Mouse (Mus musculus) gastrocnemius, postnatal 10 days (tissue): ENCODE results near the gene Wdr37. TPM values are rescaled to one million over a fixed set of nuclear protein-coding genes. Genes with fewer than 3 reads are reported as not detected.

Experiments
- microRNA-seq, 2 experiments: library from miRNA; unstranded; fragments of <30 nt; microRNA quantifications; one replicate each; pipeline ENCODE4 v1.2.0; 2021
- total RNA-seq, 2 experiments: library from RNA; stranded (reverse); gene quantifications; 2 replicates each; pipeline ENCODE4 v1.2.3; 2021

Gene Wdr37
- total RNA-seq, 2 experiments from 2014 or later: 30.5 to 31.0 TPM

Small RNAs within 50 kb of the gene (microRNA-seq; reads per million reads assigned to microRNA genes)
- gene Gm22750: 0 reads per million in 2 experiments

Other genes starting within 250 kb of the Wdr37 start
- gene Idi1, start 13.6 kb upstream of the Wdr37 start, total RNA-seq: 10 to 100 TPM; 10.2 to 12.0 TPM
- not detected for gene Gm9745, start 76.3 kb upstream of the Wdr37 start, total RNA-seq
- gene Idi2, start 81.0 kb upstream of the Wdr37 start, total RNA-seq: not detected
- 10 to 100 TPM; 41.3 to 44.0 TPM for gene Gtpbp4, start 124.2 kb upstream of the Wdr37 start, total RNA-seq
- 10 to 100 TPM; 62.1 to 68.2 TPM for gene Larp4b, start 222.0 kb upstream of the Wdr37 start, total RNA-seq